Mouse (Mus musculus) liver, embryonic 14.5 days (tissue): ENCODE results near the gene Timp3. TPM values are rescaled to one million over a fixed set of nuclear protein-coding genes. Genes with fewer than 3 reads are reported as not detected.

ENCODE experiments used
- ATAC-seq: fragments of 200-750 bp; cut with Nextera tagmentation; 2 replicates; pipeline ENCODE4 v1.8.0; 2017; ENCODE audit warnings: moderate number of reproducible peaks, mild to moderate bottlenecking, moderate library complexity; ENCODE audit not compliant: insufficient read depth
- DNase-seq, 3 experiments: peaks; one replicate each; pipeline ENCODE4 v3.0.0-alpha.2; 2012 to 2013; ENCODE audit warnings: low read depth in 3 of 3, low spot score in 3 of 3
- H3K27ac ChIP-seq: fragments of 300-500 bp; sonication (generic); 2 replicates; pipeline ENCODE4 v1.5.1; 2014; ENCODE audit warnings: moderate library complexity, mild to moderate bottlenecking, control low read depth, inconsistent platforms
- H3K27me3 ChIP-seq: fragments of 300-500 bp; sonication (generic); 2 replicates; pipeline ENCODE4 v1.6.1; 2014; ENCODE audit warnings: mild to moderate bottlenecking, low read length, moderate library complexity; ENCODE audit not compliant: control insufficient read depth, insufficient read depth
- H3K36me3 ChIP-seq: fragments of 300-500 bp; sonication (generic); replicated peaks from 2 replicates; pipeline ENCODE4 v1.6.1; 2014; ENCODE audit warnings: low read depth; ENCODE audit not compliant: control insufficient read depth, insufficient read depth
- H3K4me1 ChIP-seq, 2 experiments: fragments of 200-500 bp in 1 of 2; fragments of 300-500 bp in 1 of 2; sonication (generic) in 1 of 2; replicated peaks; 2 replicates each; pipeline ENCODE4 v1.6.1; 2012 to 2014; ENCODE audit warnings: antibody characterized with exemption in 1 of 2, inconsistent platforms in 1 of 2, low read length in 1 of 2; ENCODE audit not compliant: control insufficient read depth in 2 of 2, insufficient read depth in 2 of 2
- H3K4me2 ChIP-seq: fragments of 300-500 bp; sonication (generic); 2 replicates; pipeline ENCODE4 v1.6.1; 2014; ENCODE audit warnings: low read depth, mild to moderate bottlenecking, control low read depth, moderate library complexity
- H3K4me3 ChIP-seq, 2 experiments: fragments of 200-500 bp in 1 of 2; fragments of 300-500 bp in 1 of 2; sonication (generic) in 1 of 2; 2 replicates each; pipeline ENCODE4 v1.5.1; 2012 to 2014; ENCODE audit warnings: low read depth in 2 of 2, low read length in 2 of 2, mild to moderate bottlenecking in 2 of 2, control low read depth in 1 of 2, inconsistent platforms in 1 of 2, moderate library complexity in 1 of 2; ENCODE audit not compliant: insufficient read depth in 1 of 2
- H3K9ac ChIP-seq: fragments of 300-500 bp; sonication (generic); replicated peaks from 2 replicates; pipeline ENCODE4 v1.6.1; 2014; ENCODE audit warnings: mild to moderate bottlenecking, control low read depth, moderate library complexity
- H3K9me3 ChIP-seq: fragments of 300-500 bp; sonication (generic); 2 replicates; pipeline ENCODE4 v1.6.1; 2016; ENCODE audit warnings: low read length, mixed read lengths; ENCODE audit not compliant: control insufficient read depth
- CTCF ChIP-seq: IDR thresholded peaks from 2 replicates; pipeline ENCODE4 v1.5.1; 2016; ENCODE audit warnings: antibody characterized with exemption, low read depth, control low read depth
- EP300 ChIP-seq: IDR thresholded peaks from 2 replicates; pipeline ENCODE4 v1.6.1; 2016; ENCODE audit warnings: antibody characterized with exemption, low read depth
- WGBS: fragments of 180-500 bp; shearing (Covaris S2); extraction: QIAGEN DNeasy Blood & Tissue Kit; methylation state at CpG from one replicate; pipeline ENCODE4 v1.1.7; 2014; ENCODE audit not compliant: insufficient replicate concordance; 5-methylcytosine and 5-hydroxymethylcytosine counted together
- polyA plus RNA-seq, 2 experiments: library from polyadenylated mRNA; depleted of rRNA in 1 of 2; stranded (reverse) in 1 of 2; unstranded in 1 of 2; fragments of >200 nt; fragmentation: Nextera tagmentation in 1 of 2; extraction: Ambion mirVana in 1 of 2; gene quantifications; 2 replicates each; pipeline versions ENCODE4 v1.2.1 to v1.2.3; 2012 to 2014

Gene Timp3
- polyA plus RNA-seq, 2 experiments: 3.2 to 3.8 TPM

DNA sequence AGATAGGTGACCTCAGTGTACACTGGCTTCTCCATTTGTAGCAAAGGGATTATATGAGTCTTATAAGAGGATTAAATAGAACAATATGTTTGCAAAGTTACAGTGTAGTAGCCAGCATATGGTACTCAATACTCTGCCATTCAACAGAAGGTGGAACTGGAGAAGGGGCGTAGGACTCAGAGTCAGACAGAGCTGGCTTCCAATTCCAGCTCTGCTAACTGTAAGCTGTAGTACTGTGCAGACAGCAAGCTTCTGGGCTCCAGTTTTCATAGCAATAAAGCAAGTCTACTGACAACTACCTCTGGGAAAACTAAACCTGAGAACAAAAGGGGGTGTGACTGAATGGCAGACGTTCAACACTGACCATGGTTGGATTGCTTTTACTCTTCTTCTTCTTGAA, 38.4 kb upstream of the Timp3 start:
- ATAC-seq: no peak
- Histone ChIP-seq H3K36me3 (no peaks in the 10 kb centered on the region), H3K9ac (no peak overlapping the region), H3K27ac (no peak overlapping the region), H3K4me3 (no peak overlapping the region), H3K4me1 (no peaks in the 10 kb centered on the region), H3K4me2 (no peak overlapping the region), H3K9me3 (no peaks in the 10 kb centered on the region), H3K27me3 (no peaks in the 10 kb centered on the region)
- DNase-seq: no peak
- WGBS: 59% methylated on average over 2 of the region's 2 CpGs
- TF ChIP-seq EP300 (no peak), CTCF (no peak)

GRCm38 (mm10) chr10:86264618-86265017, 35.6 kb upstream of the Timp3 start:
- H3K27ac ChIP-seq: no peak overlapping the region
- H3K4me2 ChIP-seq: no peak overlapping the region
- no peak for TF ChIP-seq CTCF
- no peak for TF ChIP-seq EP300
- DNase-seq (no peak), ATAC-seq (no peak)
- H3K4me3 ChIP-seq: no peak overlapping the region
- no peaks in the 10 kb centered on the region for H3K9me3 ChIP-seq
- no peaks in the 10 kb centered on the region for H3K4me1 ChIP-seq
- no peaks in the 10 kb centered on the region for H3K27me3 ChIP-seq
- H3K36me3 ChIP-seq: no peaks in the 10 kb centered on the region
- 66% methylated on average over 9 of the region's 9 CpGs for WGBS
- no peak overlapping the region for H3K9ac ChIP-seq

GRCm38 (mm10) chr10:86270254-86270653, 29.9 kb upstream of the Timp3 start:
- Histone ChIP-seq H3K4me1 (peaks cover 0 to 4% of the 10 kb centered on the region in 2 experiments; a peak in 1 of 4 replicates), H3K27ac (no peak overlapping the region), H3K4me3 (no peak overlapping the region), H3K27me3 (no peaks in the 10 kb centered on the region), H3K9ac (no peak overlapping the region), H3K4me2 (no peak overlapping the region), H3K9me3 (no peaks in the 10 kb centered on the region), H3K36me3 (no peaks in the 10 kb centered on the region)
- ATAC-seq (no peak), DNase-seq (no peak)
- 27% methylated on average over 3 of the region's 3 CpGs for WGBS
- TF ChIP-seq CTCF (no peak), EP300 (no peak)

DNA sequence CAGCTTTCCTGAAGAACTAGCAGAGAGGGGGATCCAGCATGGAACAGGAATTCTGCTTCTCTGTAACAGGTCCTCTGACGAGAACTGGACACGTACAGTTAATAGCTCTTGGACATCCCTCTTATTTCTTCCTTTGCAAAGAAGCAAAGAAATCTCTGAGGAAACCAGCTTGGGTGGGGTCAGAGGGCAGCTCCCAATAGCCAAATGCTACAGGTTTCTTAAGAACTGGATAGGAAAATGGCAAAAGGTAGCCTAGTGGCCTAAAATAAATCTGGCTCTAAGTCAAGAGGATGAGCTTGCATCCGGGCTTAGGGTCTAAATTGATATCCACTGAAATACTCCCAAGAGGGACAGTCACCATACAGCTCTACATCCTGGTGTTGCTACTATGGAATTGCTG, 27.3 kb upstream of the Timp3 start:
- H3K9me3 ChIP-seq: no peaks in the 10 kb centered on the region
- no peak overlapping the region for H3K9ac ChIP-seq
- H3K36me3 ChIP-seq: no peaks in the 10 kb centered on the region
- WGBS: 61% methylated on average over 3 of the region's 3 CpGs
- ATAC-seq (no peak), DNase-seq (no peak)
- no peaks in the 10 kb centered on the region for H3K27me3 ChIP-seq
- no peak overlapping the region for H3K4me3 ChIP-seq
- peaks cover 0 to 4% of the 10 kb centered on the region in 2 experiments; a peak in 1 of 4 replicates for H3K4me1 ChIP-seq
- no peak overlapping the region for H3K4me2 ChIP-seq
- TF ChIP-seq CTCF (no peak), EP300 (no peak)
- no peak overlapping the region for H3K27ac ChIP-seq

- Histone ChIP-seq H3K4me3 (no peak overlapping the region), H3K27me3 (no peaks in the 10 kb centered on the region), H3K27ac (no peak overlapping the region), H3K4me1 (peaks cover 0 to 4% of the 10 kb centered on the region in 2 experiments; a peak in 1 of 4 replicates), H3K9me3 (no peaks in the 10 kb centered on the region), H3K9ac (no peak overlapping the region), H3K4me2 (no peak overlapping the region), H3K36me3 (no peaks in the 10 kb centered on the region)
- DNase-seq: no peak
- peak; percentile 69 for ATAC-seq
- TF ChIP-seq CTCF (no peak), EP300 (no peak)
- WGBS: 17% methylated on average over 19 of the region's 19 CpGs
Measured at GRCm38 (mm10) chr10:86273410-86274191, 26.6 kb upstream of the Timp3 start.
